Mouse (Mus musculus): ENCODE results near the gene Zbtb16.
A peak's percentile ranks its signal among the peaks of the same experiment; 100 is the strongest.

Zbtb16 gene

DNA sequence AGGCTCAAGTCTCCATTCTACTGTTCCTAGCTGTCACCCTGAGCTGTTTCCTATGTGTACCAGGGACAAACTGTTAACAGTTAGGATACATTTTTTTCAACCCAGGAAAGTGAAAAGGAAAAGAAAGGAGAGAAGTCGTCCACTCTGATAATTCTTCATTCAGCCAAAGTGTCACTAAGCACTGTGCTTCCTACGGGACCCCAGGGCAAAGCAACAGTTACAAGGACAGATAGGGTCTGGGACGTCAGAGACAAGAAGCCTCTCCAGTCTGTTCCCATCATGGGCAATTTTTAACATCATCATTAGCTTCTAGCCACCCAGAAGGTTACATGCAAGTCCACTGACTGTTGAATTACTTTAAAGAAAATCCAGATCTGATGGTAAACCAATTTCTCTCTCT is 111.3 kb downstream of the Zbtb16 start:
- DNase-seq: no peak

GRCm38 (mm10) chr9:48723511-48724304 is 112.3 kb downstream of the Zbtb16 start:
- DNase-seq: no peak

GRCm38 (mm10) chr9:48723025-48723424 is 113.0 kb downstream of the Zbtb16 start:
- no peak for DNase-seq

DNA sequence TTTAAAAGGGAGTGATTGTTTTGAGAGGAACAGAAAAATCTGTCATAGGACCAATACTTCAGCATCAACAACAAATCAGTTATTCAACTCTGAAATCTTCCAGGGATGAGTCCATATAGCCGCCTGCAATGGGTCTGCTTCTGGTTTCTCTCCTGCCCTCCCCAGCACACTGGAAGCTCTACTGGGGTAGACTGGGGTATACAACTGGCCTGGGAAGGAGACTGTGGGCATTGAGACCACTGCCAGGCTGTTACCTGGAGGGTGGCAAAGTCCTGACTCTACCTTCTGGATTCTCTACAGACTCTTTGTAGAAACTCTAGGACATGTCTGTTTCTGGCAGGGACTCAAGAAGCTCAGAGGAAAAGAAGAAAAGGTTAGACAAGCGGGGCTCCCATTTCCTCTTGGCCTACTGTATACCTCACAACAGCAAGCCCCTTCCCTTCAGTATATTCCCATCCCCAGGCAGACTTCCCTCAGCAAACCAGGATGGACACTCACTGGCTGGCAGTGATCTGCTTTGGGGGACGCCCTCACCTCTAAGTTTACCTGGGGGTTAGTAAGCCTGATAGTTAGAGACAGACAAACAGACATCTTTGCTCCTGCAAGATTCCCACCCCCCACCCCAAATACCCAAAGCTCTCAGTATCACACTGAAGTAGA is 113.6 kb downstream of the Zbtb16 start:
- no peak for DNase-seq

- no peak for DNase-seq
Observed at GRCm38 (mm10) chr9:48721655-48722054, 114.4 kb downstream of the Zbtb16 start.

DNA sequence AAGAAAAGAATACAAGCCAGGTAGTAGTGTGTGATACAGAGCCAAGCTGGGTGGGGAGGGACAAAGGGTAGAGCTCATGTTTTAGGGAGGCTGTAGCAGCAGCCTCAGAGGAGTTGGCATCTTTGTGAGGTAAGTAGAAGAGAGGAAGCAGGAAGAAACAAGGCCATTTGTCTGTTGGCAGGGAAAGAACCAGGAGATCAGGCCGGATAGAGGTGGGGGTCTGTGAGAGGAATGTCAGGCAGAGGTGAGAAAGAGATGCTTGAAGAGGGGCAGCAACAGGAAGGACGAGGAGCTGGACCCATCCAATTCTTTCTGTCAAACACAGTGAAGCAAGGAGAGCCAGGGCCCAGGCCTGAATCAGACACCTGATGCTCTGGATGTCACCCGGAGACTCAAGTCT is 114.8 kb downstream of the Zbtb16 start:
- no peak for DNase-seq

DNA sequence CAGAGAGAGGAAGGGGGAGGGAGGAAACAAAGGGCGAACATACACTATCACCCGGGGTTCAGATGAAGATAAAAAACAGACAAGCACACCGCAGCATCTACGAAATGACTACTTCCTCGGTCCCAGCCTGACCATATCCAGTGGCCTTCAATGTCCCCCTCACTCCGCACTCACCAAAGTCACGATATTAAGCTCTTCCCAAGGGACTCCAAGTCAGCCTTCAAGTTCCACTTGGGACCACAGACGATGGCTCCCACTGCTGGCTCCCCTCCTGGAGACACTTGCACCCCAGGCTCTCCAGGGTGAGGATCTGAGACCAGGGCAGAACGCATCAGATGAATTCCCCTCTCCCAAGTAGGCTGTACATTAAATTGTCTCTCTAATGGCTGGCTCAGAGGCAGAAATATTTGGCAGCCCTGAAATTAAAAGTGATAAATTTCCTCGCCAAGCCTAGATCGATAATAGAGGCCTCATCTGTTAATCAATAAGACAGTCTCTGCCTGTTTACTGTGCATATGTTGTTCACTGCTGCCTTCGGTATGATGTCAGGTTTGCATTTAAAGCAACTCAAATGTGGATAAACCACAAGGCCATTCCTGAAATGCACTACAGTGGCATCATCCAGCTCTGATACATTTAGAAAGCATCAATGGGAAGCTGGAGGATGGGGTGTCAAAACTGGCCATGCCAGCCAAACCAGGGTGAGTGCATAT is 115.6 kb downstream of the Zbtb16 start:
- no peak for DNase-seq

GRCm38 (mm10) chr9:48719619-48720018 is 116.4 kb downstream of the Zbtb16 start:
- DNase-seq: no peak

GRCm38 (mm10) chr9:48716549-48716948 is 119.5 kb downstream of the Zbtb16 start:
- no peak for DNase-seq

DNA sequence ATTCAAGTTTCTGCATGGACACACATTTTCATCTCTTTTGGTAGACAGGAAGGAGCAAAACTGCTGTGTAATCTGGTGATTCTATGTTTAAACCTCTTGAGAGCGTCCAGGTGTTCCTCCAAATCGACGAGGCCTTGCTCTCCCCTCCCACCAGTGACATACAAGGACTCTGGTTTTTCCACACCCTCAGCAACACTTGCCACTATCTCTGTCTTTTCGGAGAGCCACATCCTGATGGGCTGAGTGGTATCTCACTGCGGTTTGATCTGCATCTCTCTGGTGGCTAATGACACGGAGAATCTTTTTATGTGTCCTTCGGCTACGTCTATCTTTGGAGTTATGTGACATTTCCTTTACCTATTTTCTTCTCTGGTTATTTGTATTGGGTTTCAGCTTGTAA is 121.0 kb downstream of the Zbtb16 start:
- no peak for DNase-seq

- no peak for DNase-seq
Observed at GRCm38 (mm10) chr9:48713779-48714178, 122.2 kb downstream of the Zbtb16 start.

GRCm38 (mm10) chr9:48712985-48713765 is 122.8 kb downstream of the Zbtb16 start:
- DNase-seq: no peak

- DNase-seq: no peak
Observed at GRCm38 (mm10) chr9:48711826-48712225, 124.2 kb downstream of the Zbtb16 start.

GRCm38 (mm10) chr9:48711296-48711781 is 124.7 kb downstream of the Zbtb16 start:
- DNase-seq: no peak

DNA sequence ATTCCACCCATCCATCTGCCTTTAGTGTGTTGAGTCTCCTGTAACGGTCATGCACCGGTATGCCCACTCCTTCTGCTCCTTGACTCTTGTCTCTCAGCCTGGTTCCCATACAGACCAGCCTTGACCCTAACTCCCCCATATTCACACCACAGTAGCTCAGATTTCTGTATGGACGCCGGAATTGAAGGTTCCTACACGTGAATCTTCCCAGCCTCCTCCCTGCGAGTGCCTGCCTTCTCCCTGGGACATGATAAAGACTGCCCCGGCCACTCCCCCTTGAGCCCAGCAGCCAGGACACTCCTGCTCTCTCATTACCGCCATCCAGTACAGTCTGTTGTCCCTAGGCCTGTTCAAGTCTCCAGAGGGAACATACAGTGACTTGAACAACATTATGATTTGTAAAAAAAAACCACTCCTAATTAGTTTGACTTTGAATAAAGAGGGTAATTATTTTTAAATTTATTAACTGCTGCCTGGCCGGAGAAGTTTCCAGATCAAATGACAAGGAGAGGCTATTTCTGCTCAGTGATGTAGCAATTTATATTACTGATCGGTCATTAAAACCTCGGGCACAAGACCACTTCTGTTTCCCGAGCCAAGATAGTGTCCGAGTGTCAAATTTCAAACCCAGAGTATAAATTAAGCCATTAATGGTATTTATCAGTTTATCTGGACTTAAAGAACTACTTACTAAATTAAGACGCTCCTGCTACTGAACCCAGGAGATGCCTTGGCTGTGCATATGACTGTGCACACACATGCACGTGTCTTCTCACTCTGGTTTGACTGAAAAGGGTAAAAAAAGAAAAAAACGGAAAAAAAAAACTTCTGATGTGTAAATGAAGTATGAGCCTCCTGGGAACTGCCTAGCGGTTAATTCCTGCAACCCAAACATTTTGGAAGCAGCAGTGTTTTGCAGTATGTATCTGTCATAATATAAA is 125.4 kb downstream of the Zbtb16 start:
- DNase-seq: no peak

- no peak for DNase-seq
Observed at GRCm38 (mm10) chr9:48707824-48708229, 128.2 kb downstream of the Zbtb16 start.

DNA sequence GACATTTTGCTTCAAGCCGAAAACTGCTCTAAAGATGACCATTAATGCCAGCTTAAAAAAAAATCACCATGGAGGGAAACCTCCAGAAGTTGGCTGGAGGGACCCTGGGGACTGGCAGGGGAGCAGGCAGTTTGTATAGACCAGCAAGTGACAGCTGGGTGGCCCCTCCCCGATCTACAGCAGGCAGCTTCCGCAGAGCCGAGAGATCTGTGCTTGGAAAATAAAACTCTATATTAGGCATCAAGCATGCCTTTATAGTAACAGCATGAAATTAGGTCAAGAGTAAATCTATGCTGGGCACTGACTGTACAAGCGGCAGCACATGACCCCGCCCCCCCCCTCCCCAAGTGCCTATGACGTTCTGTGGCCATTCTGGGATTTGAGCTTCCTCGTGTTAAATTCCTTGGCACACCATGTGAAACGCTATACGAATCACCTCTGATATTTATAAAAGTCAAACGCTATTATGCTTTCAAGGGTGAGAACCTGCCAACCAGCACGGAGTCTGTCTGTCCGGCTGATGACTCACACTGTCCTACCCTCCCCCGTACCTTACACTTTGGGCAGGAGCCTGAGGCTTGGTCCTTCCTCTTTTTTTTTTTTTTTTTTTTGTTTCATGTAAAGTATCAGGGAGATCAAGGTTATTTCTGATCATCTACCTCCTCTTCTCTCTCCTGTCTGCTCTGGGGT is 128.7 kb downstream of the Zbtb16 start:
- DNase-seq: no peak

- DNase-seq: no peak
Observed at GRCm38 (mm10) chr9:48701296-48701695, 134.7 kb downstream of the Zbtb16 start.

DNA sequence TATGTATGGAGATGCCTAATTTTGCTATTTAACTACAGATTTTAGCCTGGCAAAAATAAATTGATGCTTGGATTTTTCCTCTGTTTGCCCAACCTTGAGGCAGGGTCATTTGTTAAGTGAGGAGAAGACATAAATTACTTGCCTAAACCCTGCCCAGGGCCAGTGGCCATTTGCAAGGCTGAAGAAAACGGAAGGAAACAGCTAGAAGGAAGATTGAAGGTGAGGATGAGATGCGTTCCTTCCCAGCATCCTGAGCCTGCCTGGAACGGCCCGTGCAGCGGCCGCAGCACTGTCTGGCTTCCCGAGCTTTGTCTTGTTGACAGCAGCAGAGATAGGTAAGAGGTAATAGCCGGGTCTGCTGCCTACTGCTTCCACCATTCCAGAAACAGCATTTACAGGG is 135.2 kb downstream of the Zbtb16 start:
- DNase-seq: no peak

DNA sequence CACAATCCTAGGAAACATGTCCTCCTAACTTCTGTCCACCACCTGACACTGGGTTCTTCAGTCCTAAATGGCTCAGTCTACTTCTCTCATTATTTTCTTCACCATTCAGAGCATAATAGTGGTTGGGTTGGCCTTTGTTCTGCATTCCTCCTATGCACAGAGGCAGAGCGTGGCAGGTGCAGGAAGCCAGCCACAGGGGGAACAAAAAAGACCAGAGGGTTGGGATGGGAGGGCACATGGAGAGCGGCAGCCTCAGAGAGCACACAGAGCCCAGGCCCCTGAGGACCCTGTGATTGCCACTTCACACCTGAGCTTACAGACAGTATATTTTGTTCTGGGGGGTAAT is 138.6 kb downstream of the Zbtb16 start:
- DNase-seq: peak; percentile 29
